Mouse (Mus musculus) bone marrow macrophage, adult 2 months (primary cell): ENCODE results near the gene Hbp1.

Source experiments
- CTCF ChIP-seq: IDR thresholded peaks from 2 replicates; pipeline ENCODE4 v1.5.1; 2012; ENCODE audit warnings: low read depth, mild to moderate bottlenecking, low read length, moderate library complexity
- POLR2A ChIP-seq: IDR thresholded peaks from 2 replicates; pipeline ENCODE4 v1.6.1; 2012; ENCODE audit warnings: mild to moderate bottlenecking, low read depth, low read length, borderline replicate concordance

- TF ChIP-seq CTCF (no peak), POLR2A (no peak)
Observed at GRCm38 (mm10) chr12:31936657-31937300, 13.6 kb downstream of the Hbp1 start.
